Mouse (Mus musculus): Measurements from ENCODE around the gene Dnajc21.

The Dnajc21 gene

GRCm38 (mm10) chr15:10439963-10440362 is 30.4 kb downstream of the Dnajc21 start:
- no peak for DNase-seq (ENCODE audit: extremely low spot score, low read depth, low spot score)

- no peak for DNase-seq (ENCODE audit: extremely low spot score, low read depth, low spot score)
Observed at GRCm38 (mm10) chr15:10436893-10437292, 33.4 kb downstream of the Dnajc21 start.

GRCm38 (mm10) chr15:10426545-10427266 is 43.6 kb downstream of the Dnajc21 start:
- no peak for DNase-seq (ENCODE audit: extremely low spot score, low read depth, low spot score)

GRCm38 (mm10) chr15:10426124-10426523 is 44.2 kb downstream of the Dnajc21 start:
- no peak for DNase-seq (ENCODE audit: extremely low spot score, low read depth, low spot score)

GRCm38 (mm10) chr15:10421785-10422144 is 48.6 kb downstream of the Dnajc21 start:
- DNase-seq (ENCODE audit: extremely low spot score, low read depth, low spot score), result no peak

- DNase-seq (ENCODE audit: extremely low spot score, low read depth, low spot score), result no peak
Observed at GRCm38 (mm10) chr15:10421138-10421784, 49.1 kb downstream of the Dnajc21 start.

- DNase-seq (ENCODE audit: extremely low spot score, low read depth, low spot score), result no peak
Observed at GRCm38 (mm10) chr15:10413656-10414055, 56.7 kb downstream of the Dnajc21 start.

- DNase-seq (ENCODE audit: extremely low spot score, low read depth, low spot score), result no peak
Observed at GRCm38 (mm10) chr15:10410881-10411280, 59.4 kb downstream of the Dnajc21 start.

- no peak for DNase-seq (ENCODE audit: extremely low spot score, low read depth, low spot score)
Observed at GRCm38 (mm10) chr15:10409842-10410241, 60.5 kb downstream of the Dnajc21 start.

- no peak for DNase-seq (ENCODE audit: extremely low spot score, low read depth, low spot score)
Observed at GRCm38 (mm10) chr15:10400415-10400814, 69.9 kb downstream of the Dnajc21 start.

GRCm38 (mm10) chr15:10399795-10400194 is 70.5 kb downstream of the Dnajc21 start:
- no peak for DNase-seq (ENCODE audit: extremely low spot score, low read depth, low spot score)

Data from hindlimb bud, embryonic 11.5 days (tissue).